Mouse (Mus musculus) hindbrain, postnatal 0 days (tissue): ENCODE results near the gene Galntl6. TPM values are rescaled to one million over a fixed set of nuclear protein-coding genes. Genes with fewer than 3 reads are reported as not detected.

Experiments
- ATAC-seq: fragments of 200-750 bp; cut with Nextera tagmentation; 2 replicates; pipeline ENCODE4 v1.8.0; 2017; ENCODE audit warnings: mild to moderate bottlenecking, moderate TSS enrichment, moderate library complexity
- DNase-seq: peaks from one replicate; pipeline ENCODE4 v3.0.0-alpha.2; 2015; ENCODE audit warnings: low spot score
- H3K27ac ChIP-seq: fragments of 300-500 bp; sonication (generic); 2 replicates; pipeline ENCODE4 v1.5.1; 2014; ENCODE audit warnings: mild to moderate bottlenecking
- H3K27me3 ChIP-seq: fragments of 300-500 bp; sonication (generic); 2 replicates; pipeline ENCODE4 v1.6.1; 2014; ENCODE audit warnings: low read length, mixed read lengths; ENCODE audit not compliant: insufficient read depth
- H3K36me3 ChIP-seq: fragments of 300-500 bp; sonication (generic); 2 replicates; pipeline ENCODE4 v1.6.1; 2014; ENCODE audit warnings: low read length, mixed read lengths; ENCODE audit not compliant: insufficient read depth
- H3K4me1 ChIP-seq: fragments of 300-500 bp; sonication (generic); 2 replicates; pipeline ENCODE4 v1.6.1; 2014; ENCODE audit warnings: antibody characterized with exemption, low read length, mixed read lengths; ENCODE audit not compliant: insufficient read depth
- H3K4me2 ChIP-seq: fragments of 300-500 bp; sonication (generic); 2 replicates; pipeline ENCODE4 v1.6.1; 2014; ENCODE audit warnings: low read depth, mild to moderate bottlenecking, low read length, moderate library complexity, mixed read lengths
- H3K4me3 ChIP-seq: fragments of 300-500 bp; sonication (generic); 2 replicates; pipeline ENCODE4 v1.5.1; 2014; ENCODE audit warnings: low read length
- H3K9ac ChIP-seq: fragments of 300-500 bp; sonication (generic); replicated peaks from 2 replicates; pipeline ENCODE4 v1.6.1; 2014; ENCODE audit warnings: mild to moderate bottlenecking, low read length, moderate library complexity, mixed read lengths
- H3K9me3 ChIP-seq: fragments of 300-500 bp; sonication (generic); 2 replicates; pipeline ENCODE4 v1.6.1; 2016; ENCODE audit warnings: low read length, mixed read lengths
- CTCF ChIP-seq: IDR thresholded peaks from 2 replicates; pipeline ENCODE4 v1.5.1; 2016; ENCODE audit warnings: antibody characterized with exemption, control low read depth, low read depth
- WGBS: fragments of 180-500 bp; shearing (Covaris S2); extraction: QIAGEN DNeasy Blood & Tissue Kit; methylation state at CpG from one replicate; pipeline ENCODE4 v1.1.7; 2014; 5-methylcytosine and 5-hydroxymethylcytosine counted together
- polyA plus RNA-seq: library from polyadenylated mRNA; unstranded; fragments of >200 nt; fragmentation: Nextera tagmentation; extraction: Ambion mirVana; gene quantifications from 2 replicates; pipeline ENCODE4 v1.2.1, GENCODE M21; 2015
- total RNA-seq: library from RNA; depleted of rRNA; stranded (reverse); fragments of >200 nt; gene quantifications from 2 replicates; pipeline ENCODE4 v1.2.3, GENCODE M21; 2014

The Galntl6 gene
- total and polyA plus RNA-seq, 2 experiments from 2014 or later = 16.5 to 26.5 TPM

DNA sequence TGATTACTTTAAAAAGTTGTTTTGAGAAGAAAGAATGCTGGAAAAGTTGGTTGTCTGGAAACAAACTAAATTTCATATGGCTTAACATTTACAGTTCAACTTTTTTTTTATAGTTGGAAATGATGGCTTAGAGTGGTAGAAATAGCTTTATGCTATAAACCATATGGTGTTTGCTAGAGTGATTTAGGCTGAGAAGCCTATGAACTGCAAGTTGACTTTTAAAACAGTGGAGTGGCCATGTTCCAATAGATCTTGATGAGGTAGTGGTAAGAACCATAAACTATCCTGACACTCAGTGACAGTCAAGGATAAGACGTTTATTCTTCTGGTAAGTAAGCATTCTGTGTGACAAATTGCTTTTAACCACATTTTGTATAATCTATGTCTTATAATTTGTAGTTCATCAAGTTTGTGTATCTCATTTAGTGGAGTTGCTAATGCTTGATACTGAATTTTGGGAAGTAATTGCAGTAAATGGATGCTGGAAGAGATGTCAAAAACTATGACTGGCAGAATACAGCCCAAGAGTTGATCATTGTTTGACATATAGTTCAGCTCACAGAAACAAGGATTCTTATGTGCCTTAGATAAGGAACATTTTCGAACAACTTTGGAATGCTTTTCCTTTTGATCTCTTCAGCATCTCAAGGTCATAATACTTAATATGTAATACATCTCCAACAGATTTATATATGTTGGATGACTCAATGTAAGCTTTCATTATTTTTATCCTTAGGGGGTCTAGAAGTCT lies 888.8 kb downstream of the Galntl6 start:
- no peak for TF ChIP-seq CTCF

GRCm38 (mm10) chr8:57989428-57990171 lies 922.8 kb downstream of the Galntl6 start:
- TF ChIP-seq CTCF = no peak
- 0 out of 2 replicates have a peak, but pooled peaks have one; percentile 43 for ATAC-seq
- no peaks in the 10 kb centered on the region for H3K4me1 ChIP-seq
- no peak overlapping the region for H3K27ac ChIP-seq
- no peak overlapping the region for H3K4me2 ChIP-seq
- WGBS = 67% methylated on average over 1 of the region's 1 CpGs
- H3K9me3 ChIP-seq = no peaks in the 10 kb centered on the region
- no peak overlapping the region for H3K4me3 ChIP-seq
- H3K9ac ChIP-seq = no peak overlapping the region
- H3K36me3 ChIP-seq = no peaks in the 10 kb centered on the region
- DNase-seq = peak; percentile 15
- H3K27me3 ChIP-seq = no peaks in the 10 kb centered on the region

More for the DNA sequence above, 888.8 kb downstream of the Galntl6 start:
- H3K4me1 ChIP-seq = no peaks in the 10 kb centered on the region
- ATAC-seq (no peak), DNase-seq (no peak)
- 81% methylated on average over 2 of the region's 2 CpGs for WGBS
- no peaks in the 10 kb centered on the region for H3K27me3 ChIP-seq
- H3K36me3 ChIP-seq = no peaks in the 10 kb centered on the region
- no peaks in the 10 kb centered on the region for H3K9me3 ChIP-seq
- H3K27ac ChIP-seq = no peak overlapping the region
- no peak overlapping the region for H3K9ac ChIP-seq
- no peak overlapping the region for H3K4me2 ChIP-seq
- no peak overlapping the region for H3K4me3 ChIP-seq

- no peak overlapping the region for H3K27ac ChIP-seq
- H3K4me1 ChIP-seq = no peaks in the 10 kb centered on the region
- H3K9ac ChIP-seq = no peak overlapping the region
- DNase-seq (no peak), ATAC-seq (no peak)
- TF ChIP-seq CTCF = no peak
- H3K9me3 ChIP-seq = no peaks in the 10 kb centered on the region
- no peaks in the 10 kb centered on the region for H3K27me3 ChIP-seq
- 86% methylated on average over 4 of the region's 4 CpGs for WGBS
- H3K4me3 ChIP-seq = no peak overlapping the region
- H3K4me2 ChIP-seq = no peak overlapping the region
- H3K36me3 ChIP-seq = no peaks in the 10 kb centered on the region
Measured at GRCm38 (mm10) chr8:57977372-57977771, 935.1 kb downstream of the Galntl6 start.

DNA sequence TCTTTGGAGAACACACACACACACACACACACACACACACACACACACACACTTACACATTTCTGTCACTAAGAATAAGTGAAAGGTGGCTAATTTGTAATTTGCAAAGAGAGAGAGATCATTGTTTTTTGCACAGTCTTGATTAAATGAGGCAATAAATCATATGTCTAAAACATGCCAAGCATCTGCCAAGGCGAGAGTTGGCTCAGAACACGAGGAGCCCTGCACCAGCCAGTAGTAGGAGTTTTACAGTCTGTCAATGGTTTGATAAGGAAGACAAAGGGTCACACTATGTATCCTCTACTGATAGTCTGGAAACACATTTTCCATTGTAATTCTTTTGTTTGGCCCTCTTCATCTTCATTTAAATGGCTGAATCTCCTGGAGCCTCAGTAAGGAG lies 938.3 kb downstream of the Galntl6 start:
- WGBS = 33% methylated on average over 2 of the region's 2 CpGs
- Histone ChIP-seq H3K9me3 (no peaks in the 10 kb centered on the region), H3K27me3 (no peaks in the 10 kb centered on the region), H3K9ac (no peak overlapping the region), H3K4me3 (no peak overlapping the region), H3K4me2 (no peak overlapping the region), H3K36me3 (no peaks in the 10 kb centered on the region), H3K27ac (no peak overlapping the region), H3K4me1 (no peaks in the 10 kb centered on the region)
- no peak for ATAC-seq
- TF ChIP-seq CTCF = no peak
- no peak for DNase-seq

GRCm38 (mm10) chr8:57972832-57973231 lies 939.6 kb downstream of the Galntl6 start:
- WGBS = 60% methylated on average over 3 of the region's 3 CpGs
- H3K9me3 ChIP-seq = no peaks in the 10 kb centered on the region
- no peak for TF ChIP-seq CTCF
- ATAC-seq = no peak
- H3K4me3 ChIP-seq = no peak overlapping the region
- H3K9ac ChIP-seq = no peak overlapping the region
- H3K4me2 ChIP-seq = no peak overlapping the region
- H3K4me1 ChIP-seq = no peaks in the 10 kb centered on the region
- no peak overlapping the region for H3K27ac ChIP-seq
- H3K27me3 ChIP-seq = no peaks in the 10 kb centered on the region
- no peak for DNase-seq
- no peaks in the 10 kb centered on the region for H3K36me3 ChIP-seq

- no peaks in the 10 kb centered on the region for H3K9me3 ChIP-seq
- no peaks in the 10 kb centered on the region for H3K27me3 ChIP-seq
- ATAC-seq (no peak), DNase-seq (peak; percentile 69)
- no peak overlapping the region for H3K4me2 ChIP-seq
- 25% methylated on average over 6 of the region's 6 CpGs for WGBS
- H3K4me1 ChIP-seq = no peaks in the 10 kb centered on the region
- no peak overlapping the region for H3K4me3 ChIP-seq
- H3K9ac ChIP-seq = no peak overlapping the region
- no peaks in the 10 kb centered on the region for H3K36me3 ChIP-seq
- H3K27ac ChIP-seq = no peak overlapping the region
- TF ChIP-seq CTCF = peak; percentile 72
Measured at GRCm38 (mm10) chr8:57966676-57967075, 945.8 kb downstream of the Galntl6 start.

- ATAC-seq (no peak), DNase-seq (peak; percentile 9)
- Histone ChIP-seq H3K9ac (no peak overlapping the region), H3K4me2 (no peak overlapping the region), H3K4me3 (no peak overlapping the region), H3K4me1 (no peaks in the 10 kb centered on the region), H3K9me3 (no peaks in the 10 kb centered on the region), H3K36me3 (no peaks in the 10 kb centered on the region), H3K27ac (no peak overlapping the region), H3K27me3 (no peaks in the 10 kb centered on the region)
- TF ChIP-seq CTCF = no peak
- WGBS = 52% methylated on average over 5 of the region's 5 CpGs
Measured at GRCm38 (mm10) chr8:57965508-57965907, 946.9 kb downstream of the Galntl6 start.
